Mouse (Mus musculus) hematopoietic stem cell, adult 5-6 weeks (primary cell): ENCODE data around the gene Zfp467. TPM values are rescaled to one million over a fixed set of nuclear protein-coding genes. Genes with fewer than 3 reads are reported as not detected.
A peak's percentile ranks its signal among the peaks of the same experiment; 100 is the strongest.

ENCODE experiments used
- ATAC-seq, 2 experiments: fragments of 125-278 bp in 1 of 2; replicated peaks in 1 of 2; 2 replicates each; pipeline ENCODE4 v1.8.0; 2016 to 2017; ENCODE audit warnings: inconsistent platforms in 2 of 2, mild to moderate bottlenecking in 2 of 2, moderate number of reproducible peaks in 2 of 2, low read depth in 1 of 2, moderate TSS enrichment in 1 of 2; ENCODE audit not compliant: low FRiP score in 2 of 2, poor library complexity in 2 of 2, severe bottlenecking in 2 of 2, insufficient read depth in 1 of 2, low TSS enrichment in 1 of 2
- total RNA-seq: library from RNA; stranded (forward); fragments of 172-1452, 232-1000 nt; gene quantifications from 2 replicates; pipeline ENCODE4 v1.2.3, GENCODE M21; 2017

The Zfp467 gene
- total RNA-seq, 1 experiment from 2014 or later, result 8.6 TPM

DNA sequence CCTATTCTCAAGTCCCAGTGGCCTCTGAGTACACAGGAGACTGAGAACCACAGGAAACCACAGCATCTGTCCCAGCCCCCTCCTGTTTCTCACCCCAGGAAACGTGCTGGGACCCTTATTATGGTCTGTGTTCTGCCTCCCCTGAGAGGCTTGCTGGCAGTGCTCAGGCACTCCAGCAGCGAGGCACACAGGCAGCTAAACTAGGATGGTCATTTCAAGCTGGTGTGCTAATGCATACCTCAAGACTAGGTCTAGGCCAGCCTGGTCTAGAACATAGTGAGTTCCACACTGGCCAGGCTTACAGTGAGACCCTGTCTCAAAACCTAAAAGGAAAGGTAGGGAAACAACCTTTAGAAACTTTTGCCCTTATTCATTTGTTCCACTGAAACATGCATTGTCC lies 25.0 kb downstream of the Zfp467 start:
- peak; percentile 23 to 46; a peak in 2 of 4 replicates for ATAC-seq

DNA sequence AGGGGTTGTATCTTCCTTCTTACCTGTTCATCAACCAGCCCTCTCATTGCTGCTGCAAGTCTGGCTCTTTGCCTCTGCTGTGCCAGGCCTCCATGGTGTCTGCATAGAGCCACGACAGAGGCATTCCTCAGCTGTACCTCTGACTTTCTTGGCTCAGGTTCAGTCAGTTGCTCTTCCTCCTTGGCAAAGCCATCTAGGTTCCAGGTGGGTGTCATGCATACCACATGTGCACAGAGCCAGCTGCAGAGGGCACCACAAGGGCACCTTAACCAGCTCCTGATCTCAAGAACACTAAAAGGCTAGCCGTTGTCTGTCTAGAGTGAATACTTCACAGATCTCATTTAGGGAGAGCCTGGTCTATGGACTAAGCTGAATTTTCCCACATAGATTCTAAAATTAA lies 29.1 kb downstream of the Zfp467 start:
- ATAC-seq, result no peak

DNA sequence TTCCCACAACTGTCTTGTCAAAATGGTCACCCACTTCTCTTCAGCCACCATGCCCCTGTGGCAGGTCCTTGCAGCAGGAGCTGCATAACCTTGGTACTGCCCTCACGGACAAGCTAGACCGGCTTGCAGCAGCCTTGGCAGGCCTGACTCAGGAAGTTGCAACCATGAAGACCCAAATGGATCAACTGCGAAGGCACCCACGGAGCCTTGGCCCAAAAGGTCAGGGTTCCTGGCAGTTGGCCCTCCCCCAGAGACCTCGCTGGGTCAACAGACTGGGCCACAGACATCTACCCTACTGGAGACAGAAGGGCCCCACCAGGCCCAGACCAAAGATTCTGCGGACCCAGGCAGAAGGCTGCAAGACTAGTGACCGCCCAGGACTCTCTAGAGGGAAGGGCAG lies 30.0 kb downstream of the Zfp467 start:
- no peak for ATAC-seq

DNA sequence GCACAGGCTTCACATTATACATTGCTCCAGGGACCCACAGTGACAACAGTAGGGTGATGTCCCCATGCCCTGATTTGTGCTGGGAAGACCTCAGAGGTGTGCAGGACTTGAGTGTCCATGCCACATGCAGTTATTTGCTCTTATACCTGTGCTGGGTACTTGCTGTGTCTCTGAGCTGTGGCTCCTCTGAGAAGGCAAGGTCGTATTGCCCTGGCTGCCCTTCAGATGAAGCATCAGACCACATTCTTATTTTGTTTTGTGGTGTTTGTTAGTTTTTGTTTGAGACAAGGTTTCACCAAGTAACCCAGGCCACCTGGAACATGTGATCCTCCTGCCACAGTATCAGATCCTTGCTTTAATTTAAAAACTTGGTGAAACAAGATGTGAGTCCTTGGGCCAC lies 30.7 kb downstream of the Zfp467 start:
- no peak for ATAC-seq

DNA sequence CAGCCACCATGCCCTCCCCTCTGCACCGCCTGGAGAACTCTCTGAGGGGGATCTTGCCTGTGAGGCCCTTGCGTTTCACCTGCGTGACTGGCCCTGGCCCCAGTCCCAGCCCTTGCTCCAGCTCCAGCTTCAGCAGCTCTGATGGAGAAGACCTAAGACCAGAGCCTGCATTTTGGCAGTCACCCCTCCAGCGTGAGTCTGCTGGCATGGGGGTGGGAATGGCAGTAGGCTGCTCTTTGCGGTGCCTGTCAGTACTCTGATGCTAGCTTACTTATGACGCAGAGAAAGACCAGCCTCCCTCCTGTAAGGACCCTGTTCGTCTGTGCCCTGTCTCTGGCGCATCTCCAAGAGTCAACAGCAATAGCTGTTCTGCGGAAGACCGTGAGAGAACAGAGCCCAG lies 32.5 kb downstream of the Zfp467 start:
- no peak for ATAC-seq

DNA sequence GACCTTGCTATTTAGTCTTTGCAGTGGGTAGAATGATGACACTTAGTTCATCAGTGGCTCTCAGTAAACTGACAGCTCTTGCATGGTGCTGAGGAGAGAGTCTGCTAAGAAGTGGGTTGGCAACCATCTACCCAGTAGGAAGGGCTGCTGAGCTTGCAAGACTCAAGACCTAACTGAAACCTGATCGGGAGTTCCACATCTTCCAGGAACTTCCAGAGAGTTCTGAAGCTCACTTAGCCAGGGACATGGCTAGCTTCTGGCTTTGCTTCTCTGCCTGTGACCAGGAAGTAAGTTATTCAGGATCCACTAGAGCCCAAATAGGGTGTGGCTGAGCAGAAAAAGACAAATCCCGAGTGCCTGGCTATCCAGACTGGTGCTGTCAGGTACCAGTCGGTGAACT lies 33.0 kb downstream of the Zfp467 start:
- no peak for ATAC-seq

DNA sequence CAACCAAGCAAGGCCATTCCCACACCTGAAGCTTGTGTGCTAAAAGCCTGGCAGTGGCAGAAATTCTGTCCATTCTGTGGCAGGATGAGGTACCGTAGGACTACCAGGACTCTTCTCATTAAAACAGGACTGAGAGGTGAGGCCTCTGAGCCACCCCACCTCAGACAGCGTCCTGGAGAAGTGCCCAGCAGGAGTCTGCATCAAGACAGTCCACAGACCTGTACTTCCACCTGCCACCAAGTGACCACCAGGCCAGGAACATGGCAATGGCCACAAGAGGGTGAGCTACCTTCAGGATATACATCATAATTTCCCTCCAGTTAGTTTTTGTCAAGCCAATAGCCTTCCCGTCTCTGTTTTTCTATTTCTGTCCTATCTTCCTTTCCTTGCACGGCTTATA lies 33.5 kb downstream of the Zfp467 start:
- ATAC-seq, result no peak

DNA sequence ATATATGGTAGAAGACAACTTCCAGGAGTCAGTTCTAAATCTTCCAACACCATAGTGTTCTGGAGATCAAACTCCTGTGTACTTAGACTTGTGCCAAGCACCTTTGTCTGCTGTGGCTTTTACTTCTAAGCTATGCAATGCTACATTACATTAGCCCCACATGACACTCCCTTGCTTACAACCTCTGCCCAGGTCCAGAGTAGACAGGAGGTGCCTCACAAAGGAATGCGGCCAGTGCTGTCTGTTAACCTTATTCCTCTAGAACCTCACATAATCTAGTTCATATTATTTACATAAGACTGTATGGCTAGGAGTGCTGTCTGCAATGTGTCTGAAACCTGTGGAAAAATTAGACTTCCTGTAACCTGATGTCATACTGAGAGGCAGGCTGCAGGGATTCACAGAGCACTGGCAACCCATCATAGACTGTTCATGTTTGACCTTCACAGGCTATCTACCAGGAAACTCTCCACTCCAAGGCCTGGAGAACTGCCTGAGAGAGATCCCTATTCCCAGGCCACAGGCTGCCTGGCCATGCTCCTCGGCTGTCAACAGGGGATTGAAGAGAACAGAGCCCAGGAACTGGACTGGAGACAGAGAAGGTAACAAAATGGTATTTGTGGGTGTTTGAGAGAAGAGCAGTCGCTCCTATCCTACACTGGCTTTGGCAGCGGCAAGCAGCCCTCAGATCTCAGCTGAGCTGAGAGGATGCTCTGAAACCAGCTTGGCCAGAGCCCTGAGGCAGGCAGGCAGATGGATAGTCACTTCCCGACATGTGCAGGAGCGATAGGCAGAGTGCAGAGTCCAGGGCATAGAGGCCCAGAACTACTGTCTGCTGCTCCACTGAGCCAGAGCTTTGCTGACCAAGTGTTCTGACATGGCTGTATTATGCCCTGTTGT lies 34.2 kb downstream of the Zfp467 start:
- no peak for ATAC-seq

DNA sequence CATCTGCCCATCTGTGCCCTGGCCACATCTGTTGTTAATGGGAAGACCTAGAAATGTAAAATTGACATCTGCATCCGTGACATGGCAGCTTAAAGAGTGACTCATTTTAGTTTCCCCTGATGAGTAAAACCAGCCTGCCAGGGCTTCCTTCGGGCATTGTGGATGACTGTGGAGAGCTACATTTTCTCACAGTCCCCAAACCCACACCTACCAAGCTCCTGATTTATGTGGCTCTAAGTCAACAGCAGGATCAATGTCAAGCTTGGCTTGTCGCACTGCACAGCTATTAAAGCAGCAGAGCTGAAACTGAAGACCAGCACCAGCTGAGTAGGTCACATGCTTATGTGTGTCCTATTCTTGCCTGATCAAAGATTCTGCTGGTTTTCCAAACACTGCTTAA lies 35.1 kb downstream of the Zfp467 start:
- no peak for ATAC-seq

DNA sequence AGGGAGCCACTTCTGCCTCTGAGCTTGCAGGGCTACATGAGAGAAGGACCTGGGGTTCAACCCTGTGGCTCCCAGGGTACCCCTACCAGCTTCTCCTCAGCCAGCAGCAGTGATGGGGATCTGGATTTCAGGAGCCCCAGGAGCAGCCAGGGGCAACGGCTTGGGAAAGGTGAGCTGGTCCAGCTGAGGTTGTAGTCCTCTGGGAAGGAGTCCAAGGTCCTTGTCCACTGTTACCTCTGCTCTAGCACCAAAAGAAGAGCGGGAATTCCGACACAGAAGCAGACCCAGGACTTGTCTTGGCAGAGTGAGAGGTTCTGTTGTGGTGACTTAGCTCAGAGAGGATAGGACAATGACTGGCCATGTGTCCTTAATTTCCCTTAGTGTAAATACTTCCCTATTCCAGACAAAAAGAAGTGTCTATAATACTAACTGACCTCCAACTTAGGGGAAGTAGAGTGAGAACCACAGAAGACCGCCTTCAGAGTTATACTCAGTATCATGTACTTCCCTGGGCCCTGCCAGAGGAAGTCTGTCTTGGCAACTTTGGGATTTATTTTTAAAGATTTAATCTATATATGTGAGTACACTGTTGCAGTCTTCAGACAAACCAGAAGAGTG lies 35.8 kb downstream of the Zfp467 start:
- ATAC-seq, result no peak

DNA sequence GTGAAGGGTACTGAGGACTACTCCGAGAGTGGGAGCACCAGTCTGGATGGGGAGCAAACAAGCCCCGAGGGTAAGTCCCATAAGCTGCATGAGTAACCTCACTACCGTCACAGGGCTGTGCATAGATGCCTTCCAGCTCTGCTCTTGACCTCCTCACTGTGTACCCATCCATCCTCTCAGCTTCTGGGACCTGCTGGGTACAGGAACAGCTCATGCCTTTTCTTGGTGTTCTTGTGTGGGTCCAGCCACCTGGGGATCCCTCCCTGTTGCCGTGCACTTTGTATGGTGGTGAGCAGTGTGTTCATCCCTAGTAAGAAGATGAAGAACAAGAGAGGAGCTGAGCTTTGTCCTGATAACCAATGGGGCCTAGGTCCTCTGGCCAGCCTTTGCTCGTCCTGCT lies 41.6 kb downstream of the Zfp467 start:
- no peak for ATAC-seq

DNA sequence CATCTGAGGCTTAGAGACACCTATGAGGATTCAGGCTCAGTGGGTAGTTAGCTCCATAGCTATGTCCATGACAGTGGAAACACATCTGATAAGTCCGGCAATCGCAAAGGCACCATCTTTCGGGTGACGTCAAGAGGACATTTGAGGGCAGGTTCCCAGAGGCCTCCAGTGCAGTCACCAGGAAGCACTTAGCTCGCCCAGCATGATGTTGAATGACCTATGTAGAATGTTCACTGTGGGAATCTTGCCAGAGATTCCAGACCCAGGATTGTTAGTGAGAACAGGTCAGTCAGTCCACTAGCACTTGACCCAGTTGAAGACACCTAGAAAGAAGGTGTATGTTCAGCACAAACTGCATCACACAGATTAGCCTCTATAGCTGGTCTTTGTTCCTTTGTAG lies 45.7 kb downstream of the Zfp467 start:
- no peak for ATAC-seq

DNA sequence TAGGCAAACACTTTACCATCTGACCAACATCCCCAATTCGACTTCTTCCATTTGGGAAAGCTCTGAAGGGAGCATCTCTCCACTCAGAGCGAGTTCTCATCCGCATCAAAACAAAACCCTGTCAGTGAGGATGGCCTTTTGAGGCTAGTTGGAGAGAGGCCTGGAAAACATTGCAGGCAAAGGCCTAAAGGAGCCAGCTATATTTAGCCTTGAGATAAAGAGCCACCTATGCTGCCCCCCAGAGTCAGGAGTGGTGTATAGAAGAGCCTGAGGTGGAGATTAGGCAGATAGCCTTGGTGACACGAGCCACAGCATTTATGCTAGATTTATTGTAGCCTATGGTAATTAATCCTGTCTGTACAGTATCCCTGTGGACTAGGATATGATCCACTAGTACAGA lies 48.3 kb downstream of the Zfp467 start:
- peak; percentile 29 to 52; a peak in 2 of 4 replicates for ATAC-seq

DNA sequence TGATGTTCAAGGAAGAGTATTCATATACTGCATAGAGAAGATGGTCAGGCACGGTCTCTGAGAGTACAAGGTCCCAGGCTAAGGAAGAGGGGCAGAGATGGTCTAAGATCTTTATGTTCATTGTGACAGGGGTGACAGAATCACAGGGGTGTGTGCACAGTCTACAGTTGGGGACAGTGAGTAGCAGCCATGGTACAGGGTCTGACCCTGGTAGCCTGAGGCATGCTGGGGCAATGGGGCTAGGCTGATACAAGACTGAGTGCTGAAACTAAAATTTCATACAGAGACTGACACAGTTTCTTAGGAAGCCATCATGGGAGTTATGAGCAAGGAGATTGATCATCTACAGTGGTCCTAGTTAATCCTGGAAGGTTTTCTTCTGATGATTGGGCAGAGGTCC lies 48.9 kb downstream of the Zfp467 start:
- no peak for ATAC-seq

DNA sequence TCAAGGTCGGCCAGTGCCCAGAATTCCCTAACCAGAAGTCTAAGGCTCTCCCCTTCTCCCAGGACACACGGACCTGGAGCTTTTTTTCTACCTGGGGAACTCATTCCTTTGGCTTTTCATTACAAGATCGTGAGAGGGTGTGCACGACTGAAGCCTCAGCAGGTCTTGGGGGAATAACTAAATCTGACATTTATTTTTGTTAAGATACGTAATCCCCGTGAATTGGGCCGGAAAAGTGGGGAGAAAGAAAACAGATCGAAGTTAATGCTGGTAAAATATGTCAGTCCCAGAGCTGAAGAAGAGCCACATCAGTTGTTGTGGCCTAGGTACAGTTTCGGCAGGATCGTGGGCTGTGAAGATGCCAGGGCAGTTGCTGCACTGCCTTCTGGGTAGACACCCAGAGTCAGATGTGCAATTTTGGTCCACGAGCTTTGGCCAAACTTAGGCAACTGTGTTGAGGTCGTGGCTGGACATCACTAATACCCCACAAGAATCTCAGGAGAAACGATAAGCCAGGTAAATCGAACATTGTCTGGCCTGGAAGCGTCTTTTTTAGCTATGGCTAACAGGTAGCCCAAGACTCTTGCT lies 49.5 kb downstream of the Zfp467 start:
- no peak for ATAC-seq

DNA sequence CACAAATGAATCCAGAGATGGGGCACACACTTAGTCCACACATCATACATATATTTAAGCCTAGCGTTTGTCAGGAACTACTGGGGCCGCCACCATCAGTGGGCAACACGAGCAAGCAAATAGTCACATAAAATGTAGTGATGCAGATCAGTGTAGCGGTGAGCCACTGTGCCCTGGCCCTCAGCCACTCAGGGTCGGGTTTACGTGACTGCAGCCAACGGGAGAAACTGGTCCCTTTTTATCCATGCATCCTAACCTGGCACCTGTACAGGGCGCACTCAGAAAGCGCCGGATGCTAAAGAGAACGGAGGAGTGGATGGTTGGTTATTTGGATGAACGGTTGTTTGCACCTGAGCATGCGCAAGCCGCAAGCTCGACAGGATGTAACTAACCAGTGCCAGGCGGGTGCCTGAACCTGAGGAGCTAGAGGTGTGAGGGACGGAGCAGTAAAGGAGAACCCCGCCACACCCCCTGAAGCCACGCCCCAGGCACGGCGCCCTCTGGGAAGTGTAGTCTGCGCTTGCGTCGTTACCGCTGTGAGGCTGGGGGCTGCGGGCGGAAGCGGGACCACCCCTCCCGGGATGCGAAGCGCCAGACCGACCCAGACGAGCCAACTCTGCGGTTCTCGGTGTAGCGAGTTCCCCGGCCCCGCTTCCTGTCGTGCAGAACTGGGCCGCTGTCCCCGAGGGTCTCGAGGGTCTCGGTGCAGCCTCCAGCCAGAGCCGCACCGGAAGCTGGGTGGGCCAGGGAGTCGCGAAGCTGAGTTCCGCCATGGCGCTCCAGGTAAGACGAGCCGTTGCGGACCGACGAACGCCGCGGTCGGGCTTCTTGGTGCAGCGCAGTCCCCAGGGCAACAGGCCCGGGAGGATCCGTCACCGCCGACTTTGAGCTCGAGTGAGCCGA lies 50.3 kb downstream of the Zfp467 start, which contains the start of gene Krba1:
Gene Krba1 (plus strand): TSS at position 482 of the 903 bp plus-strand sequence.
- peak; percentile 87 for ATAC-seq

DNA sequence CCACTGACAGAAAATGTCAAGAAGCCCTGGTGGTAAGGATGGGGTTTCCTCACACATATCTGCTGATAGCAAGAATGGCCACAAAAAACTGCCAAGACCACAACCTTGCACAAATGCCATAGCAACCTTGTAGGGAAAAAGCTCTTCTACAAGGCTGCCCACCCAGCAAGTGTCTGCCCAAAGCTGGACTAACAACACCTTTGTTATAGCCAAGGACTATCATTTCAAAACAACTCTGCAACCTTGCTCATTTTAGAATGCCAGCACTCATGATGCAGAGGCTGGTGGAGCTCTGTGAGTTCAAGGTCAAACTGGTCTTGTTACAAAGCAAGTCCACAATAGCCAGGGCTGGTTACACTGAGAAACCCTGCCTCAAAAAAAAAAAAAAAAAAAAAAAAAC lies 51.8 kb downstream of the Zfp467 start:
- ATAC-seq, result no peak
